Mouse (Mus musculus): ENCODE results near the gene Gm39566.

Gene Gm39566

DNA sequence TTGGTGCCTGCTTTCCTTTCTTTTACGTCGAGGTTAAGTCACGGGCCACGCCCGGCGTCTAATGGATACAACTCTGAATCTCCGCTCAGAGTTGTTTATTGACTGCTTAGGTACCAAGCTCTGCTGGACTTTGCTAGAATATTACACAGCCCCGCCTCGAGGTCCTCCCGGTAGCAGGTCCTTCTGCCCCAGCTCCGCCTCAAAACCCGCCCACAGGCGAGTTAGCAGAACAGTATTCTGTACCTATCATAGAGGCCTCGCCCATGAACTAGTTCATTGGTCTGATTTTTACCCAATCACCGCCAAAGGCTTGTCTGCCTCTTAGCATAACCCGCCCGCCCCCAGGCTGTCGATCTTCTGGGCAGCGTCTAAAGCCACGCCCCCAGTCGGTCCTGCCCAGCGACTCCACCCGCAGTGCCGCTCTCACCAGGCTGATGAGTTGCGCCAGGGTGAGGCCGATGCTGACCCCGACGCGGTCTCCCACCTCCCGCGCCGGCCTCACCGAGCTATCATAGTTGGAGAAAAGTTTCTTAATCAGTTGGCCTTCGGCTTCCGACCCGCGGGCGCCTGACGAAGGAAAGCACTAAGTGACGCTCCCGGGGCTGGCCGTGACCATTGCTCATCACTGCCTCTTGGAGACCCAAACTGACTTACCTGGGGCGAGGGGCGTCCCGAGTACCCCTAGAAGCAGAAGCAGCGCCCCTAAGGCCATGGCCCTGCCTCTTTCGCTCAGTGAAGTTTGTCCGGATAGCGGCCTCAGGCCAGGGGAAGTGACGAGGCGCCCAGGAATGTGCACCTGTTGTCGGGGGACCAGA is 19.7 kb downstream of the Gm39566 start, which contains the start of gene Chrnb1:
Gene Chrnb1 (minus strand): TSS at position 776 of the 815 bp plus-strand sequence.
- peak; percentile 97 to 99 for DNase-seq

DNA sequence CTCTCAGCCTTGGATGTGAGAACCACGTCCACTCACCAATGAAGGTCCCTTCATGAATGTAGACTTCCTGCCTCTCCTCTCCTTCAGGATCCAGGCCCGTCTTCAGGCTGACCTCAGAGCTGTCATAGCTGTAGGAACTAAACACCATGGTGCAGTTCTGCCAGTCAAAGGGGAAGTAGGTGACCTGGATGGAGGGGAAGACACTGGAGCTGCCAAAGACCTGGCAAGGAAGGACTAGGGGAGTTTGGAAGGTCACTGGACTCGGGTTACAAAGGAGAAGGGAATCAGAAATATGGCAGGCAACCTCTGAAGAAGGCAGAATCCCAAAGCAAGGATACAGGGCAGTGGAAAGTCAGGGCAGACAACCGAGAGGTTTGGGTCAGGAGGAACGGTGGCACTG is 21.7 kb downstream of the Gm39566 start:
- DNase-seq: no peak

DNA sequence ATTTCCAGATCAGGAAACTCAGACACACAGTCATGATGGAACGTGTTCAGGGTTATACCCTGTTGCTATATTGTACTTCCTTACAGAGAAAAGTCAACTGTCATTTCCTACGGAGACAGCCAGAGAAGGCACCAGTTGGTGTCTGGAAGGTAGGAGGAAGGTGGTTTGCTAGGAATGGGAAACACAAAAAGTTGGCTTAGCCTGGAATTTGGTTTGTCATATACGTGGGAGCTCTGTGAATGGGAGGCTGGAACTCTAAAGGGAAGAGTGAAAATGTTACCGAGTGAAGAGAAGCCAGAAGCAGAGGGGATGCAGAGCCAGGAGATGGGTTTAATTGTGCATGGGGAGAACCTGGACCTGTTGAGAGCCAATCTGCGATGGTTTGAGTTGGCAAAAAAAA is 23.7 kb downstream of the Gm39566 start:
- DNase-seq: no peak

DNA sequence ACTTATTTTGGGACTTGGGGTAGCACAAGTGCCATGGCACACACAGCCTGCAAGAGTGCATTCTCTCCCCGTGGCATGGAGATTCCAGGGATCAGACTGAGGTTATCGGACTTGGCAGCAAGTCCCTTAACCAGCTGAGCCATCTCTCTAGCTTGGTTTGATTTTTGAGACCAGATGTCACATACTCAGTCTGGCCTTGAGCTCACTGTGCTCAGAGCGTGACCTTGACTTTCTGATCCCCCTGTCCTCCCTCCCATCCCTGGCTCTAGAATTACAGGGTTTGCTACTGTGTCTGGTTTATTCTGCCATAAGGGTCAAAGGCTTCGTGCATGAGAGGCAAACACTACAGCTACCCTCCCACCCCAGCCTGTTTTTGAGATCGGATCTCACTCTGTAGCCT is 25.7 kb downstream of the Gm39566 start:
- no peak for DNase-seq

DNA sequence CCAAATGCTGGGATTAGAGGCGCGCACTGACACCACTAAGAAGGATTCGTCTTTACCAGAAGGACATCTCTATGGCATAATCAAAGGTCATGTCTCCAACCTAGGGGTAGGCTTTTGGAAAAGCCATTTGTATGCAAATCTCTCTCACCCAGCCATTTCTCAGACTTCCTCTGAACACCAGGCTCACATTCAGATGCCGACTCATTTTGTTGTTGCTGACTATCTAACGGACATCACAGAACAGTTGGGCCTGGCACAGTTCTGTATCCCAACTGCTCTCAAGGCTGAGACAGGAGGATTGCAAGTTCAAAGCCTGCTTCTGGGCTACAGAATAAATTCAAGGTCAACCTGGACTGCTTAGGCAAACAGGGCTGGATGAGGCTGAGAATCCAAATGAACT is 27.8 kb downstream of the Gm39566 start:
- DNase-seq: no peak

DNA sequence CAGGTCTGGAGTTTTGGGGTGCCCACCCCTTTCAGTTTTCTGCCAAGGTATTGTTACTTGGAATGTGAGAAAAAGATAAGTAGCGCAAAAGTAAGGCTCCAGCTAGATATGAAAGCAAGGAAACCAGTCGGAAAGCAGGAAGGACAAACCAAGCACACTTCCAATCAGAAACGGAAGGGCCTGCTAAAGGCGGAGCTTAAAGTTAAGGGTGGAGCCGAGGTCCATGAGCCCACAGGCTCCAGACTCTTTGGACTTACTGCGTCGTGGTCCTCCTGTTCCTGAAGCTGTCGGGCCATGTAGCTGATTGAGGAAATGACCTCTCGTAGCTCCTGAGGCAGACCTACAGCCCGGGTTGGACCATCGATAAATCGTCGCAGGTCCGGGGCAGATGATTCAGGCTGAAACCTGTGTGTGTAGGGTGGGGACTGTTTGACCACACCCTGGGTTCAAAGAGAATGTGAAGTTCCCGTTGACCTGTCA is 30.3 kb downstream of the Gm39566 start:
- DNase-seq: peak in 1 of 2 experiments; percentile 42

DNA sequence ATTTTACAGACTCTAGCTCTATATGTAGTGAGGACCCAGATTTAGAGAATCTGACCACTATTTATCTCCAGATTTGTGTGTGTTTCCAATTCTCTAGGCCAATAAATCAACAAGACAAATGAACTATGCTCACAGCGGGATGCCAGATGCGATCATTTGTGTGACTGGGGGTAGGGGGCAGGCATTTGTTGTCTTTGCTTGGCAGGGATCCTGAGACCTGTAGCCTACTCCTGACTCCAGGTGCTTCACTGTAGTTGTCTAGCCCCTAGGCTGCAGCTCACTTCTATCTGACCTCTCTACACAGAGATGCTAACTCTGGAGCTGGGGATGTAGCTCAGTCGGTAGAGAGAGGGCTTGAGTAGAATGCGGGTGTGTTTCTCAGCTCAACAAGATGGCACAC is 33.3 kb downstream of the Gm39566 start:
- no peak for DNase-seq

DNA sequence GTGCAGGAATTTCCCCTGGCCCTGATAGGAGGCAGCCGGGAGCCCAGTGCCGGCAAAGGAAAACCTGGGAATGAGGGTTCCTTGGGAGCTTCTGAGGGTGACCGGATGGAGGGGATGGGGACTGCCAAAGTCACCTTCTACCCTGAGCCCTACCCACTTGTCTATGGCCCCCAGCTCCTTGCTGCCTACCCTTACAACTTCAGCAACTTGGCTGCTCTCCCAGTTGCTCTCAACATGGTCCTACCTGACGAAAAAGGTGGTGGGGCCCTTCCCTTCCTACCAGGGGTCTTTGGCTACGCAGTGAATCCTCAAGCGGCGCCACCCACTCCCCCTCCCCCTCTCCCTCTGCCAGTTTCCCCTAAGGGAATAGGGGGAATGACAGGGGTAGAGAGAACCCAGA is 36.1 kb downstream of the Gm39566 start:
- no peak for DNase-seq

DNA sequence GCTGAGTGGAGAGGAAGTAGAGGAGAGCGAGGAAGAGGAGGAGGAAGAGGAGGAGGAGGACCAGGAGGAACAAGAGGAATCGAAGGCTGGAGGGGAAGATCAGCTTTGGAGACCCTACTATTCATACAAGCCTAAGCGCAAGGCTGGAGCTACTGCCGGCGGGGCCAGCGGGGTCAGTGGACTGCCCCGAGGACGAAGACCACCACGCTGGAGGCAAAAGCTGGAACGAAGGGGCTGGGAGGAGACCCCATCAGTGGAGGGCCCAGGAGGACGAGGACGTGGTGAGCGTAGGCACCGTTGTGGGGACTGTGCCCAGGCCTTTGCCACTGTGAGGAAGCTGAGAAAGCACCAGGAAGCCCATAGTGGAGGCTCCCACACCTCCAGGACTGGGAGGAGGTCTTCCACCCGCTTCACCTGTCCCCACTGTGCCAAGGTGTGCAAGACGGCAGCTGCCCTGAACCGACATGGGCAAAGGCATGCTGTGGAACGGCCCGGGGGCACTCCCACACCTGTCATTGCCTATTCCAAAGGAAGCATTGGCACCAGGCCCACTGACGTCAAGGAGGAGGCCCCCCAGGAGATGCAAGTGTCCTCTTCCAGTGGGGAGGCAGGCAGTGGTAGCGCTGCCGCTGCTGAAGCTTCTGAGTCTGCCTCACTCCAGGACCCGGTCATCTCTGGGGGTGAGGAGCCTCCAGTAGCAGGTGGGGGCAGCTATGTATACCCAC is 36.7 kb downstream of the Gm39566 start:
- no peak for DNase-seq

DNA sequence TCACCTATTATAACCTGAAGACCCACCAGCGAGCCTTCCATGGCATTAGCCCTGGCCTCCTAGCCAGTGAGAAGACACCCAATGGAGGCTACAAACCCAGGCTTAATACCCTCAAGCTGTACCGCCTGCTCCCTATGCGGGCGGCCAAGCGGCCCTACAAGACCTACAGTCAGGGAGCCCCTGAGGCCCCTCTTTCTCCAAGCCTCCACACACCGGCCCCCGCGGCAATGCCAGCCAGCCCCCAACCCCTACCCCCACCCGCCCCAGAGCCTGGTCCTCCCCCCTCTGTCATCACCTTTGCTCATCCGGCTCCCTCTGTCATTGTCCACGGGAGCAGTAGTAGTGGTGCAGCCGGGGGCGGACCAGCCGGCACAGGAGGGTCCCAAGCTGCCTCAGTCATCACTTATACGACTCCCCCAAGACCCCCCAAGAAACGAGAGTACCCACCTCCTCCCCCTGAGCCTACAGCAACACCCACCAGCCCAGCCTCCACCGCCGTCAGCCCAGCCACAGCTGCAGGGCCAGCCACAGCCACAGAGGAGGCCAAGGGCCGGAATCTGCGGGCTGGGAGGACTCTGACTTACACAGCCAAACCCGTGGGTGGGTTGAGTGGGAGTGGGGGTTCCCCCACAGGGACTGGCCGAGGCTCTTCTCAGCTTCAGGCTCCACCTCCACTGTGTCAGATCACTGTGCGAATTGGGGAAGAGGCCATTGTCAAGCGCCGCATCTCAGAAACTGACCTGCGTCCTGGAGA is 37.4 kb downstream of the Gm39566 start:
- DNase-seq: no peak

DNA sequence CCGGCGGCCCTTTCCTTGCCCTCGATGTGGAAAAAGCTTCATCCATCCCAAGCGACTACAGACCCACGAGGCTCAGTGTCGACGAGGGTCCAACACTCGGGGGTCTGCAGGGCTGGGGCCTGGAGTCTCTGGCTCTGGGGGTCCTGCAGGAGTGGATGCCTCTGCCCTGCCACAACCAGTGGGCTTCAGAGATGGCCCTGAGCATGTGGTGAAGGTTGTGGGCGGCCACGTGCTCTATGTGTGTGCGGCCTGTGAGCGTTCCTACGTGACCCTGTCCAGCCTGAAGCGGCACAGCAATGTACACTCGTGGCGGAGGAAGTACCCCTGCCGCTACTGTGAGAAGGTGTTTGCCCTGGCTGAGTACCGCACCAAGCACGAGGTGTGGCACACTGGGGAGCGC is 38.6 kb downstream of the Gm39566 start:
- DNase-seq: no peak

DNA sequence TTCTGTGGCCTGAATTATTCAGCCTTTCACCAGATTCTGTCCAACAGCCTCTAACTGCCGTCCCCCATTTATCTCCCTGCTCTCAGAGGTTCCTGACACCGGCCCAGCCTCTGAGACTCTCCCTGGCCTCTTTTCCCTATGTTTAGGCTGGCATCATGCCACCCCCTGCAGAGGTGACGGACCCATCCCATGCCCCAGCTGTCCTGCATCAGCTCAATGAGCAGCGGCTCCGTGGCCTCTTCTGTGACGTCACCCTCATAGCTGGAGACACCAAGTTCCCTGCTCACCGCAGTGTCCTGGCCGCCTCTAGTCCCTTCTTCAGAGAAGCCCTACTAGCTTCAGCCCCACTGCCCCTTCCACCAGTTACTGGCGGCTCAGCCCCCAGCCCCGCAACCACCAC is 39.4 kb downstream of the Gm39566 start:
- DNase-seq: no peak

DNA sequence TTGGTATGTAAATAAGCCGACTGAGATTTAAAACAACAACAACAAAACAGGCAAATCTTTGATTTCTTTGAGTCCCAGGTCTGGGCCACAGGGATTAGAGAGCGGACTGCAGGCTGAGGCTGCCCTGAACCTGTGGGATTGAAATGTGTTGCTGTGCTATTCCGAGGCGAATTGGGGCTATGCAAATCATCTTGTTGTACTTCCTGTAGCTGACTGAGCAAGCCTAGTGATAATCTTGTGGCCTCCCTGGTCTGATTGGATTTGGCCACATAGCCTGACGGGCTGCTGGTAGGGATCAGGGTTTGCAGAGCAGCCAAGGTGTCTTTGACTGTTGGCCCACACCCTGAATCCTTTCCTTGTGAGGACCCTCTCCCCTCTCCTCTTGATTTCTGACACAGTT is 40.1 kb downstream of the Gm39566 start:
- DNase-seq: no peak

DNA sequence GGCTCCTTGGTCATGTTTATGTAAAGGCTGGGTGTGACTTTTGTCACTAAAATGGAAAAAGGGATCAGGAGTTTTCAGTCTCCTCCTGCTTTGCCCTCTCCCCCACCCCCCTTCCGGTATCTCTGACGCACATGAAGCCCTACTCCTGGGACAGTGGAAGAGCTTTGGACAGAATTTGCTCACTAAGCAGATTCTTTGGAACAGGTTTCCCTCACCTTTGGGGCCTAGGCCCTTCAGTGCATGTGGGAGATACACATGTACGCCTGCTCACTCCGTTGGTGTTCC is 47.5 kb downstream of the Gm39566 start:
- peak in 1 of 2 experiments; percentile 24 for DNase-seq

DNA sequence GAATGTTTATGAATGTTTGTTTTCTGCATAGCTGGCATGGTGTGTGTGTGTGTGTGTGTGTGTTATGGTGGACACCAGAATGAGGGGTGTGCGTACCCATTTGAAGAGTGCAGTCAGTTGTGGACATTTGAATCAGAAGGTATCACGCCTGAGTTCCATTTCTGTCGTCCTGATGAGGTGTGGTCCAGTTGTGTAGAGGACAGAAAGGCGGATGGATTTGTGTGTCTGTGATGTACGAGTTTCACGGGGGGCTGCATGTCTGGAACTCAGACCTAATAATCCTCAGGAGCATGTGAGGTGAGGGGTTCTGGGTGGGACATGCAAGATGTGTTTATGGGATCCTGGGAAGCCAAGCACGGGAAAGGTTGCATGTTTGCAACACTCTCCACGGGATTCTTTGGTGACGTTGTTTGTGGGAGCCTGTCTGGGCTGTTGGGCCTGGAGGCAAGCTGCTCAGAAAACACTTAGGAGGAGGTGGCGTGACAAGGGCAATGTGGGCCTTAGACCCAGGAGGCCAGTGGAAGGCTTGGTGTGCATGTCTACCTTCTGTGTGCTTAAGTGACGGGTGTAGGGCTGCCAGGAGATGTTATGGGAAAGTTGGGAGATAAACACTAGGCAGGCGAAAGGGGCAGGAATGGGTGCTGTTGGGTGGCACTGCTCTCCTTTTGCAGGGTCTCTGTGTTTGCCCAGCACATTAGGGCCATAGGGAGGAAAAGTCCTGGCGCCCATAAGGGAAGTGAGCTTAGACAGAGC is 48.0 kb downstream of the Gm39566 start:
- peak in 1 of 2 experiments; percentile 16 for DNase-seq

DNA sequence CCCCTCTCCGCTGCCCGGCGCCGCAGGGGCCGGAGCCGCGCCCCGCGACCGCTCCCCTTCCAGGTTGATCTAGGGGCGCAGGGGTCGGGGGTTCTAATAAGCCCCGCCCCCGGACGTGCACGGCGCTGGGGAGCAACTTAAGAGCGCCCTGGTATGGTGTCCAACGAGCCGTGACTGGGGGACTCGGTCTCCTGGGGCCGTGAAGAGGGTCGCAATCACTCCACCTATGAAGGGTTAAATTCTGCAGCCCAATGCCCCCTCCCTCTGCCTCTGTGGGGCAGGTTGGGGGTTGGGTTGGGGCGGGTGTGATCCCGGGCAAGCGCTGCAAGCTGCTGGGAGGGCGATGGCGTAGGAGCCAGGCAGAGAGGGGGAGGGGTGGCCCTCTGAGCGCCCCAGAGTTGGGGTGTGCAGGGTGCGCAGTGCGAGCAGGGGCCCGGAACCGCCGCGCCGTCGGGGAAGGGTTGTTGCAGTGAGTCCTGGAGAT is 48.9 kb downstream of the Gm39566 start:
- peak; percentile 58 to 66 for DNase-seq

DNA sequence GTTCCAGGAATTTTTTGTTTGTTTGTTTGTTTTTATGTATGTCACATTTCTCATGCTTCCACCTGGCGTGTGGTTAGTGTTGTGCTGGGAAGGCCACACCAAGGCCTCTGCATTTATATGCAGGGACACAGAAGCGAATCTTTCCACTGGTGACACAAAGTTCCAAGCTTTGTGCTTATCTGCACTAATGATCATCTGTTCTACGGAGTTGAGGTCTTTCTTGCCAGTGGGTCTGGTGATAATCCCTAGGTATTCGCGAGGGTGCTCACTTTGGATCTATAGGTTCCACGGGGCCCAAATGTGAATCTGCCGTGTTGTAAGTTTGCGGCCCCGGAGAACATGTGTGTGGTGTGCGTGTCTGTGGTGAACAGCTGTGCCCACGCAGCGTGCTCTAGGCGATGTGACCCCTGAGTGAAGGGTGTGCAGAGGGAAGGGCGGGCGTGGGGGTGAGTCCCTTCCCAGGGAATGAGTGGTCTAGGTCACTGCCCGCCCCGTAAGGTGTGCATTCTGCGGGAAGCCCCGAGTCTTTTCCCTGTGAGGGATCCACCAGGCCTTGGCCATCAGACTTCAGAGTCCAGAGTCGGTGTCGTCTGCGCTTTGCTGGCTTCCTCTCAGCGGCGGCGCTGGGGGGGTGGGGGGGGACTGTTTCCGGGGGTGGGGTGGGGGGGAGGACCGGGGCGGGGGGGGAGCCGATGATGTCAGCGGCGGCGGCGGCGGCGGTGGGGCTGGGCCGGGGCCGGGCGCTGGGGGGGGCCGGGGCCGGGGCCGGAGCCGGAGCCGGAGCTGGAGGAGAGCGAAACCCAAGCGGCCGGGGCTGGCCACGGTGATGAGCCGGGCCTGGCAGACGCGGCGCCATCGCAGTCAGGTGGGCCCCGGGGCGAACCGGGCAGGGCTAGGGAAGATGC is 49.6 kb downstream of the Gm39566 start, which contains the start of gene Zbtb4:
Gene Zbtb4 (plus strand): TSS at position 692 of the 905 bp plus-strand sequence.
- DNase-seq: peak; percentile 21 to 27

DNA sequence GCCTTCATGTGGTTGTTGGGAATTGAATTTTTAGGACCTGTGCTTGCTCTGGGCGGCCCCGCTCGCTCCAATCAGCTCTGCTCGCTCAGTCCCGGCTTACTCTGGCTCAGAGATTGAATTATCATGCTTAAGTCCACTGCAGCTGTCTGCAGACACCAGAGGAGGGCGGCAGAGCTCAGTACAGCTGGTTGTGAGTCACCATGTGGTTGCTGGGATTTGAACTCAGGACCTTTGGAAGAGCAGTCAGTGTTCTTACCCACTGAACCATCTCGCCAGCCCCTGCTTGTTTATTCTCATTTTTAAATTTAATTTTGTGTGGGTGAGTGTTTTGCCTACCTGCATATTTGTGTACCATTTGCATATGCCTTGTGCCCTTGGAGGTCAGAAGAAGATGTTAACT is 51.5 kb downstream of the Gm39566 start:
- DNase-seq: no peak

DNA sequence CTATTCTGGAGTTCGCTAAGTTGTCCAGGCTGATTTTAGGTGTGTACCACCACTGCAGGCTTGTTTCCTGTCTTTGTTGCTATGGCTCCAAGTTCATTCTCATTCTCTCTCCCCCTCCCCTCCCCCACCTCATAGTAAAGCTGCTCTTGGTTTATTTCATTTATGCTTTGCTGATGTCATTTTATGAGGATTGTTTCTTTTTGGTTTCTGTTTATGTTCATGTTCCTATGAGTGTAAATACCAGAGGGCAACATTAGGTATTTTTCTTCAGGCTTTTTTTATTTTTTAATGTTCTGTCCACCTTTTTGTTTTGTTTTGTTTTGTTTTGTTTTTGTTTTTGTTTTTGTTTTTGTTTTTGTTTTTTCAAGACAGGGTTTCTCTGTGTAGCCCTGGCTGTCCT is 53.2 kb downstream of the Gm39566 start, which contains the start of gene Slc35g3:
Gene Slc35g3 (minus strand): TSS at position 101 of the 400 bp plus-strand sequence.
- DNase-seq: no peak

Data from kidney, adult 8-10 months (tissue).